Mouse (Mus musculus) kidney, postnatal 14 days (tissue): ENCODE results near the gene Optn.

Experiments used
- DNase-seq: peaks from one replicate; pipeline ENCODE4 v3.0.0; 2022; ENCODE audit warnings: mixed read lengths

Optn gene

DNA sequence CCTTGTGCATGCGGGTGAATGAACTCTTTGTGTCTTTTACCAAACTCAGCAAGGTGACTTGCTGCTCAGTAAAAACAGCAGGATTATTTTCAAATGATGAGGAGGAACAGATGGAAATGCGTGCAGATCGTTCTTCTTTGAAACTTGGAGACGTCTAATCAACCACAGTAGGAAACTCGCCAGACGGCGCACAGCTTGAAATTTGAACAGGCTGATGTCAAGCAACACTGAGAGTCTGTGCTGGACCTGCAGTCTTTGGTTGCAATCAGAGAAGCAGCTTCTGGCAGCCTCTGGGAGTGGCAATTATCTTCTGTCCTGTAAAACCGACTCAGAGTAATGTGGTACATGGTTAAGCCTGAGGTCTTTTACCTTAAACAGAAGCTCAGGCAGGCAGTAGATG, 85.8 kb downstream of the Optn start:
- DNase-seq, result no peak

DNA sequence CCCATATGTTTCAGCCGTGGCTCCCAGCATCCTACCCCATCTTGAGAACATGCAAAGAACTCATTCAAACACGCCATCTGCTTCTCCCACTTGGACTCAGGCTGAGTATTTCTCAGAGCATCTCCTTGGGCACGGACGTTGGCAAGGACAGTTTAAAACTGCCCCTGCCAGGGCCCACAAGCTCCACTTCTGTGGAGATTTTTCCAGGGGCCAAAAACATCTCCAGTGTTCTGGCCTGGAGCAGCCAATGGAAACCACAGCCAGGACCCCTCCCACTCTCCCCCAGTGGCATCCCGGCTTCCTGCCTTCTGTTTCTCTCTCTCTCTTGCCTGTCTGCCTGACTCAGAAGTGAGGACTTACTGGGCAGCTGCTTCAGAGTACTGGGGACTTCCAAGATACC, 88.0 kb downstream of the Optn start, which contains the start of gene Ucma:
Gene Ucma, plus strand, starts transcription at position 316 of the 400 bp plus-strand sequence.
- DNase-seq, result no peak
